Comparison of ENCODE assay signal across 21 mouse cellular contexts in genomic region chr7:131059808-131060207, GRCm38 (mm10). TPM values are rescaled to one million over a fixed set of nuclear protein-coding genes. Genes with fewer than 3 reads are reported as not detected.
A peak's percentile ranks its signal among the peaks of the same experiment; 100 is the strongest.
DNase-seq lines count a peak whose midpoint lies in the region; ATAC-seq and TF ChIP-seq lines count a peak whose summit lies in the region.
"Not testable (repeated sequence)": the region's sequence is repeated elsewhere in the genome, so short reads cannot be mapped to it uniquely, and the experiment has no call there.
"Had no signal": no experiment of that assay in that cellular context is flagged by ENCODE, and none has a peak within 500 bp of the region (broad histone marks: within the 10 kb centered on the region; RNA-seq: fewer than 3 reads in every experiment).

No protein-coding gene starts in this region.

- not testable (repeated sequence) for H3K4me3 ChIP-seq in embryonic facial prominence, embryonic 11.5 days (ENCODE audit: low read depth, low read length); lung, embryonic 14.5 days (ENCODE audit: low read depth, low read length)

- intact Hi-C loops in heart, postnatal 14 days (cut with DNase I), result not testable (repeated sequence)

- H3K36me3 ChIP-seq in embryonic facial prominence, embryonic 11.5 days (replicated peaks; ENCODE audit: control insufficient read depth, insufficient read depth, low read depth, low read length); lung, embryonic 14.5 days (ENCODE audit: insufficient read depth): not testable (repeated sequence)

- DNase-seq in 3T3-L1 (ENCODE audit: low read depth, low spot score), result peak; percentile 48
- peak; percentile 22 to 48 for DNase-seq in adrenal gland, postnatal 36 days
- DNase-seq in embryonic facial prominence, embryonic 11.5 days (ENCODE audit: low spot score), result peak; percentile 3
- peak; percentile 11 to 27 for DNase-seq in heart, postnatal 14 days
- peak; percentile 40 to 50 for DNase-seq in kidney, postnatal 4 days
- peak; percentile 38 for DNase-seq in lung, embryonic 14.5 days
- DNase-seq in right cerebral cortex, postnatal 10 days (ENCODE audit: low spot score in 2 of 2), result peak; percentile 30 to 41
- peak; percentile 67 for DNase-seq in thymus, postnatal 4 days

- 70% methylated on average over 2 of the region's 2 CpGs for WGBS in embryonic facial prominence, embryonic 11.5 days
- WGBS in lung, embryonic 14.5 days, result 60% methylated on average over 2 of the region's 2 CpGs

- H3K4me2 ChIP-seq in embryonic facial prominence, embryonic 11.5 days (ENCODE audit: low read depth, low read length); lung, embryonic 14.5 days: not testable (repeated sequence)

- not testable (repeated sequence) for H3K4me1 ChIP-seq in embryonic facial prominence, embryonic 11.5 days (ENCODE audit: control insufficient read depth, insufficient read depth, low read length); lung, embryonic 14.5 days (ENCODE audit: insufficient read depth)

- ATAC-seq in embryonic facial prominence, embryonic 11.5 days (replicated peaks; ENCODE audit: insufficient number of reproducible peaks, low FRiP score, low TSS enrichment, low read depth); lung, embryonic 14.5 days (ENCODE audit: insufficient read depth): not testable (repeated sequence)

- not testable (repeated sequence) for H3K9ac ChIP-seq in embryonic facial prominence, embryonic 11.5 days (replicated peaks; ENCODE audit: low read length); lung, embryonic 14.5 days

- not testable (repeated sequence) for H3K27me3 ChIP-seq in embryonic facial prominence, embryonic 11.5 days (ENCODE audit: control insufficient read depth, insufficient read depth, low read length); lung, embryonic 14.5 days (ENCODE audit: insufficient read depth, low read length)

- H3K27ac ChIP-seq in embryonic facial prominence, embryonic 11.5 days (replicated peaks; ENCODE audit: low read depth, low read length); lung, embryonic 14.5 days (ENCODE audit: low read depth): not testable (repeated sequence)

- TF ChIP-seq CTCF in lung, embryonic 14.5 days (IDR thresholded peaks at IDR 0.05; ENCODE audit: low read depth), result peak; percentile 48

- not testable (repeated sequence) for H3K9me3 ChIP-seq in embryonic facial prominence, embryonic 11.5 days (replicated peaks; ENCODE audit: control insufficient read depth, low read length); lung, embryonic 14.5 days (ENCODE audit: low read depth, low read length)

RNA-seq across cellular contexts. Expression of gene Dmbt1, which starts 28.0 kb away (rescaled TPM):
- not detected for total RNA-seq in adrenal gland, postnatal 36 days (2021)
- polyA plus RNA-seq in embryonic facial prominence, embryonic 11.5 days (2014; fragmentation: Nextera tagmentation; extraction: Ambion mirVana), result not detected in 2 replicates
- total RNA-seq in heart, postnatal 14 days (2021), result under 1 TPM in 1 of 2 experiments, not detected in 1; 0.12 TPM
- polyA plus RNA-seq in lung, embryonic 14.5 days (2014; fragmentation: Nextera tagmentation; extraction: Ambion mirVana), result not detected in 2 replicates
- total RNA-seq: CH12.LX; gastrocnemius, postnatal 25 days; hematopoietic stem cell, adult 5-6 weeks; layer of hippocampus, postnatal 14 days; left cerebral cortex, postnatal 36 days; neutrophil, adult 5-6 weeks had no signal
- polyA plus RNA-seq: embryonic facial prominence, embryonic 10.5 days; frontal cortex, adult 2 months; heart, embryonic 10.5 days; inflammation-experienced regulatory T-cells, adult 6 months; kidney, embryonic 16.5 days; liver, embryonic 12.5 days; midbrain, embryonic 10.5 days had no signal

Comparison
In these comparisons a context has a peak if more than half of its experiments do, and no peak if none do; other contexts are left out.
1. DNase-seq: peak in every context shown above with its lines; median percentile 67 in thymus, postnatal 4 days; 48 in 3T3-L1; 45 in kidney, postnatal 4 days; 38 in lung, embryonic 14.5 days; 36 in right cerebral cortex, postnatal 10 days; 35 in adrenal gland, postnatal 36 days; 19 in heart, postnatal 14 days; 3 in embryonic facial prominence, embryonic 11.5 days.